Mouse (Mus musculus) small intestine, adult 2 months (tissue): ENCODE measurements around the gene Ccdc169.

ENCODE experiments used
- CTCF ChIP-seq: fragments of 200-500 bp; IDR thresholded peaks from 2 replicates; pipeline ENCODE4 v1.5.1; 2012; ENCODE audit warnings: low read depth, mild to moderate bottlenecking, control low read depth, inconsistent platforms, low read length, moderate library complexity, mixed read lengths; ENCODE audit not compliant: insufficient replicate concordance, insufficient read length; ENCODE audit errors: extremely low read depth
- POLR2A ChIP-seq: fragments of 200-500 bp; IDR thresholded peaks from 2 replicates; pipeline ENCODE4 v1.6.1; 2012; ENCODE audit warnings: low read depth, mild to moderate bottlenecking, control low read depth, inconsistent platforms, low read length, moderate library complexity

DNA sequence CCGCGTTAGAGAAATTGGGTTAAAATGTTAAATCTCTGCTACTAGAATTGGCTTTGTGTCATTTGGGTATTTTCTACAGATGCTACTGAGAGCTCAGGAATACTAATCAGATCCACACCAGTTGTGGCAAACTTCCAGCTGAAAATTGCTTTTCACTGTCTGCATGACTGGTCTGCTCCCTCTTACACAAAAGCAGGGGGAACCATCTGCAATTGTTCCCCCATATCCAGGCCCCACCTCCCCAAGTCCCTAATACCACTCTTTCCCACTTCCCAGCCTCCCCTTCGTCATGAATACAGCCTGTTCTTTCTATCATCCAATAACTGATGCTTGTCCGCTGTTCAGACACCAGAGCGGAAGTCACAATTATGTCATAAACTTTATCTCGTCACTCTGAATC, 77.3 kb downstream of the Ccdc169 start:
- TF ChIP-seq CTCF (no peak), POLR2A (no peak)
